Comparison of ENCODE assay signal across 9 mouse cellular contexts in genomic region chr13:33995197-33995596, GRCm38 (mm10). TPM values are rescaled to one million over a fixed set of nuclear protein-coding genes. Genes with fewer than 3 reads are reported as not detected.
DNase-seq lines count a peak whose midpoint lies in the region; ATAC-seq and TF ChIP-seq lines count a peak whose summit lies in the region.
"Had no signal": no experiment of that assay in that cellular context is flagged by ENCODE, and none has a peak within 500 bp of the region (broad histone marks: within the 10 kb centered on the region; RNA-seq: fewer than 3 reads in every experiment).

No protein-coding gene starts in this region.

- no peak overlapping the region for H3K27ac ChIP-seq in cortical plate, adult 2 months (ENCODE audit: insufficient read depth, low read length)
- H3K27ac ChIP-seq in kidney, embryonic 14.5 days (ENCODE audit: low read depth, low read length), result no peak overlapping the region
- no peak overlapping the region for H3K27ac ChIP-seq in limb, embryonic 14.5 days (replicated peaks; ENCODE audit: low read depth, low read length)
- no peak overlapping the region for H3K27ac ChIP-seq in neural tube, embryonic 13.5 days (replicated peaks)

- peak; percentile 71 to 73 for DNase-seq in B cell, adult 2 months
- peak; percentile 86 for DNase-seq in adipocyte (ENCODE audit: low spot score)
- DNase-seq in gastrocnemius, postnatal 25 days, result peak; percentile 27
- DNase-seq in limb, embryonic 14.5 days (ENCODE audit: low spot score), result peak; percentile 85
- DNase-seq in thymus, adult 18-20 months, result peak; percentile 14 to 20

- no peak for TF ChIP-seq POLR2A in cortical plate, adult 2 months (IDR thresholded peaks at IDR 0.05; ENCODE audit: extremely low read depth, insufficient read depth, low read length)
- TF ChIP-seq POLR2A in limb, embryonic 14.5 days (IDR thresholded peaks at IDR 0.05; ENCODE audit: borderline replicate concordance, extremely low read depth, insufficient read depth, insufficient read length), result no peak

- H3K9me3 ChIP-seq in kidney, embryonic 14.5 days (ENCODE audit: control insufficient read depth, low read length), result no peaks in the 10 kb centered on the region
- no peaks in the 10 kb centered on the region for H3K9me3 ChIP-seq in limb, embryonic 14.5 days (ENCODE audit: control insufficient read depth, low read length)
- no peaks in the 10 kb centered on the region for H3K9me3 ChIP-seq in neural tube, embryonic 13.5 days

- H3K4me1 ChIP-seq in cortical plate, adult 2 months (ENCODE audit: control insufficient read depth, insufficient read depth, low read length), result no peaks in the 10 kb centered on the region
- no peaks in the 10 kb centered on the region for H3K4me1 ChIP-seq in kidney, embryonic 14.5 days (ENCODE audit: control insufficient read depth, insufficient read depth, low read length)
- no peaks in the 10 kb centered on the region for H3K4me1 ChIP-seq in limb, embryonic 14.5 days (ENCODE audit: control insufficient read depth, insufficient read depth, low read length)
- no peaks in the 10 kb centered on the region for H3K4me1 ChIP-seq in neural tube, embryonic 13.5 days (replicated peaks)

- TF ChIP-seq CTCF in cortical plate, adult 2 months (IDR thresholded peaks at IDR 0.05; ENCODE audit: extremely low read depth, insufficient read depth, low read length), result peak; percentile 73

- no peaks in the 10 kb centered on the region for H3K36me3 ChIP-seq in kidney, embryonic 14.5 days (ENCODE audit: control insufficient read depth, insufficient read depth, low read length)
- H3K36me3 ChIP-seq in limb, embryonic 14.5 days (ENCODE audit: control insufficient read depth, insufficient read depth, low read length), result no peaks in the 10 kb centered on the region; the same call in 1 of the 2 replicates
- H3K36me3 ChIP-seq in neural tube, embryonic 13.5 days, result 0 out of 2 replicates have a peak, but pooled peaks cover 4% of the 10 kb centered on the region

- H3K4me2 ChIP-seq in kidney, embryonic 14.5 days (replicated peaks; ENCODE audit: low read depth, low read length), result no peak overlapping the region
- H3K4me2 ChIP-seq in limb, embryonic 14.5 days (replicated peaks; ENCODE audit: low read depth, low read length, severe bottlenecking), result no peak overlapping the region
- no peak overlapping the region for H3K4me2 ChIP-seq in neural tube, embryonic 13.5 days

- WGBS in kidney, embryonic 14.5 days, result 22% methylated on average over 1 of the region's 1 CpGs
- WGBS in limb, embryonic 14.5 days, result 27% methylated on average over 1 of the region's 1 CpGs
- WGBS in neural tube, embryonic 13.5 days, result 20% methylated on average over 1 of the region's 1 CpGs

- H3K27me3 ChIP-seq in kidney, embryonic 14.5 days (ENCODE audit: control insufficient read depth, insufficient read depth, low read length), result no peaks in the 10 kb centered on the region
- H3K27me3 ChIP-seq in limb, embryonic 14.5 days (ENCODE audit: control insufficient read depth, insufficient read depth, low read length), result no peaks in the 10 kb centered on the region
- H3K27me3 ChIP-seq in neural tube, embryonic 13.5 days, result no peaks in the 10 kb centered on the region

- H3K4me3 ChIP-seq in cortical plate, adult 2 months (ENCODE audit: insufficient read depth, low read length), result no peak overlapping the region
- no peak overlapping the region for H3K4me3 ChIP-seq in kidney, embryonic 14.5 days (ENCODE audit: low read length)
- no peak overlapping the region for H3K4me3 ChIP-seq in limb, embryonic 14.5 days (replicated peaks; ENCODE audit: low read length)
- no peak overlapping the region for H3K4me3 ChIP-seq in neural tube, embryonic 13.5 days
- H3K4me3 ChIP-seq: erythroblast, embryonic 14.5 days had no signal

- peak; percentile 64; the same call in 1 of the 2 replicates for ATAC-seq in kidney, embryonic 14.5 days (ENCODE audit: low FRiP score, low TSS enrichment)
- peak; percentile 53; the same call in 1 of the 2 replicates for ATAC-seq in limb, embryonic 14.5 days (ENCODE audit: low FRiP score, low read depth)
- ATAC-seq in neural tube, embryonic 13.5 days (ENCODE audit: low read depth), result 0 out of 2 replicates have a peak, but pooled peaks have one; percentile 23

- H3K9ac ChIP-seq in kidney, embryonic 14.5 days (ENCODE audit: low read depth, low read length), result no peak overlapping the region
- H3K9ac ChIP-seq in limb, embryonic 14.5 days (ENCODE audit: low read depth, low read length, severe bottlenecking), result no peak overlapping the region
- no peak overlapping the region for H3K9ac ChIP-seq in neural tube, embryonic 13.5 days

RNA-seq across cellular contexts. Expression of gene Ripk1, which starts 7.0 kb away (rescaled TPM):
- polyA plus RNA-seq in cortical plate, adult 2 months (2012; rRNA removed), result 2.8 and 3.2 TPM in 2 replicates
- 1 to 10 TPM; 4.3 to 4.4 TPM for total RNA-seq in gastrocnemius, postnatal 25 days (2021)
- polyA plus RNA-seq in kidney, embryonic 14.5 days (2014; fragmentation: Nextera tagmentation; extraction: Ambion mirVana), result 9.7 and 20.6 TPM in 2 replicates
- polyA plus RNA-seq in limb, embryonic 14.5 days (2012; rRNA removed), result 8.7 and 10.7 TPM in 2 replicates
- 16.1 and 17.1 TPM in 2 replicates for polyA plus RNA-seq in limb, embryonic 14.5 days (2014; fragmentation: Nextera tagmentation; extraction: Ambion mirVana)
- 5.8 and 6.7 TPM in 2 replicates for polyA plus RNA-seq in neural tube, embryonic 13.5 days (2015; fragmentation: Nextera tagmentation; extraction: Ambion mirVana)

RNA-seq across cellular contexts. Expression of gene Serpinb6a, which starts 7.4 kb away (rescaled TPM):
- 47.0 and 50.5 TPM in 2 replicates for polyA plus RNA-seq in cortical plate, adult 2 months (2012; rRNA removed)
- 10 to 100 TPM; 90.9 to 96.4 TPM for total RNA-seq in gastrocnemius, postnatal 25 days (2021)
- 70.9 and 73.3 TPM in 2 replicates for polyA plus RNA-seq in kidney, embryonic 14.5 days (2014; fragmentation: Nextera tagmentation; extraction: Ambion mirVana)
- polyA plus RNA-seq in limb, embryonic 14.5 days (2012; rRNA removed), result 58.0 and 61.7 TPM in 2 replicates
- 83.2 and 85.5 TPM in 2 replicates for polyA plus RNA-seq in limb, embryonic 14.5 days (2014; fragmentation: Nextera tagmentation; extraction: Ambion mirVana)
- 42.9 and 45.1 TPM in 2 replicates for polyA plus RNA-seq in neural tube, embryonic 13.5 days (2015; fragmentation: Nextera tagmentation; extraction: Ambion mirVana)

RNA-seq across cellular contexts. Expression of gene Nqo2, which starts 30.7 kb away (rescaled TPM):
- polyA plus RNA-seq in cortical plate, adult 2 months (2012; rRNA removed), result 8.2 and 8.8 TPM in 2 replicates
- total RNA-seq in gastrocnemius, postnatal 25 days (2021), result 10 to 100 TPM; 14.6 to 15.6 TPM
- polyA plus RNA-seq in kidney, embryonic 14.5 days (2014; fragmentation: Nextera tagmentation; extraction: Ambion mirVana), result 26.2 and 29.6 TPM in 2 replicates
- 8.1 and 10.1 TPM in 2 replicates for polyA plus RNA-seq in limb, embryonic 14.5 days (2012; rRNA removed)
- polyA plus RNA-seq in limb, embryonic 14.5 days (2014; fragmentation: Nextera tagmentation; extraction: Ambion mirVana), result 15.4 and 16.1 TPM in 2 replicates
- polyA plus RNA-seq in neural tube, embryonic 13.5 days (2015; fragmentation: Nextera tagmentation; extraction: Ambion mirVana), result 11.8 and 16.3 TPM in 2 replicates

RNA-seq across cellular contexts. Expression of gene Bphl, which starts 42.2 kb away (rescaled TPM):
- polyA plus RNA-seq in cortical plate, adult 2 months (2012; rRNA removed), result 51.4 and 54.0 TPM in 2 replicates
- total RNA-seq in gastrocnemius, postnatal 25 days (2021), result 10 to 100 TPM; 23.7 TPM
- 47.4 and 49.0 TPM in 2 replicates for polyA plus RNA-seq in kidney, embryonic 14.5 days (2014; fragmentation: Nextera tagmentation; extraction: Ambion mirVana)
- polyA plus RNA-seq in limb, embryonic 14.5 days (2012; rRNA removed), result 34.4 and 37.9 TPM in 2 replicates
- 44.3 and 49.9 TPM in 2 replicates for polyA plus RNA-seq in limb, embryonic 14.5 days (2014; fragmentation: Nextera tagmentation; extraction: Ambion mirVana)
- polyA plus RNA-seq in neural tube, embryonic 13.5 days (2015; fragmentation: Nextera tagmentation; extraction: Ambion mirVana), result 38.5 and 49.5 TPM in 2 replicates

Comparison
In these comparisons a context has a peak if more than half of its experiments do, and no peak if none do; other contexts are left out.
1. DNase-seq: peak in every context shown above with its lines; median percentile 86 in adipocyte; 85 in limb, embryonic 14.5 days; 72 in B cell, adult 2 months; 27 in gastrocnemius, postnatal 25 days; 17 in thymus, adult 18-20 months.